Mouse (Mus musculus) forebrain, embryonic 13.5 days (tissue): ENCODE results near the gene Lrrc39. TPM values are rescaled to one million over a fixed set of nuclear protein-coding genes. Genes with fewer than 3 reads are reported as not detected.

Source experiments
- ATAC-seq: fragments of 200-750 bp; cut with Nextera tagmentation; 2 replicates; pipeline ENCODE4 v1.8.0; 2017
- H3K27ac ChIP-seq: fragments of 300-500 bp; sonication (generic); 2 replicates; pipeline ENCODE4 v1.5.1; 2015; ENCODE audit warnings: inconsistent platforms, mild to moderate bottlenecking, moderate library complexity
- H3K27me3 ChIP-seq: fragments of 300-500 bp; sonication (generic); 2 replicates; pipeline ENCODE4 v1.6.1; 2015; ENCODE audit warnings: mild to moderate bottlenecking, inconsistent platforms
- H3K36me3 ChIP-seq: fragments of 300-500 bp; sonication (generic); 2 replicates; pipeline ENCODE4 v1.6.1; 2015; ENCODE audit warnings: mild to moderate bottlenecking, inconsistent platforms; ENCODE audit not compliant: poor library complexity, severe bottlenecking
- H3K4me1 ChIP-seq: fragments of 300-500 bp; sonication (generic); 2 replicates; pipeline ENCODE4 v1.6.1; 2015; ENCODE audit warnings: inconsistent platforms
- H3K4me2 ChIP-seq: fragments of 300-500 bp; sonication (generic); 2 replicates; pipeline ENCODE4 v1.6.1; 2015; ENCODE audit warnings: inconsistent platforms, mild to moderate bottlenecking, moderate library complexity
- H3K4me3 ChIP-seq: fragments of 300-500 bp; sonication (generic); 2 replicates; pipeline ENCODE4 v1.5.1; 2015; ENCODE audit warnings: mild to moderate bottlenecking, inconsistent platforms
- H3K9ac ChIP-seq: fragments of 300-500 bp; sonication (generic); 2 replicates; pipeline ENCODE4 v1.6.1; 2015; ENCODE audit warnings: mild to moderate bottlenecking, inconsistent platforms
- H3K9me3 ChIP-seq: fragments of 300-500 bp; sonication (generic); replicated peaks from 2 replicates; pipeline ENCODE4 v1.6.1; 2016; ENCODE audit warnings: inconsistent platforms
- WGBS: fragments of 180-500 bp; shearing (Covaris S2); methylation state at CpG from one replicate; pipeline ENCODE4 v1.1.7; 2015; 5-methylcytosine and 5-hydroxymethylcytosine counted together
- polyA plus RNA-seq: library from polyadenylated mRNA; unstranded; fragments of >200 nt; fragmentation: Nextera tagmentation; extraction: Ambion mirVana; gene quantifications from 2 replicates; pipeline ENCODE4 v1.2.1, GENCODE M21; 2015

The Lrrc39 gene
- polyA plus RNA-seq, 1 experiment from 2014 or later = 0.36 TPM

DNA sequence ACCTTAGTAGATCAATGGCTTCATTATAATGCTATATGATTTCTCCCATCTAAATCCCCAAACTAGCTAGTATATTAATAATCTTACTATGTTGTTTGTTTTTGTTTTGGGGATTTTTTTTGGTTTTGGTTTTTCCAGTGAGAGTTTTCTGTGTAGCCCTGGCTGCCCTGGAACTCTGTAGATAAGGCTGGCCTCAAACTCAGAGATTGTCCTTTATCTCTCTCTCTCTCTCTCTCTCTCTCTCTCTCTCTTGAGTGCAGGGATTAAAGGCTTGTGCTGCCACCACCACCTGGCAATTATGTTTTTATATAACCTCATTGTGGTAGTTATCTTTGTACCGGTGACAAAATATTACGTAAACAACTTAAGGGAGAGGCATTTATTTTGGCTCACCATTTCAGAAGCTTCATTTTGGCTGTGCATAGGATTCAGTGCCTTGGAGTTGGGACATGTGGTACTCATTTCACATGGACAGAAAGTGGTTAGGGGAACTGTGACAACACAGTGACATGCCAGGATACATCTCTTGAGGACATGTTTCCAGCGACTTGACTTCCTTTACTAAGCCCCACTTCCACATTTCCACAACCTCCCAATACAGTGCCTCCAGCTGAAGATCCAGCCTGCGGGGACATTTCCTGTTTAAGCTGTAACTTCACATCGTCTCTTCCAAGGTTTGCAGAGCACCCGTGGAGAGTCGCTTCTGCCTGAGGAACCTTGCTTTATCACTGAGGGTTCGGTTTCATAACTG, 52.7 kb downstream of the Lrrc39 start:
- Histone ChIP-seq H3K9ac (no peak overlapping the region), H3K27ac (no peak overlapping the region), H3K27me3 (no peaks in the 10 kb centered on the region), H3K4me1 (no peaks in the 10 kb centered on the region), H3K9me3 (no peaks in the 10 kb centered on the region), H3K4me3 (no peak overlapping the region), H3K4me2 (no peak overlapping the region), H3K36me3 (peaks cover 56% of the 10 kb centered on the region)
- 92% methylated on average over 8 of the region's 8 CpGs for WGBS
- no peak for ATAC-seq

DNA sequence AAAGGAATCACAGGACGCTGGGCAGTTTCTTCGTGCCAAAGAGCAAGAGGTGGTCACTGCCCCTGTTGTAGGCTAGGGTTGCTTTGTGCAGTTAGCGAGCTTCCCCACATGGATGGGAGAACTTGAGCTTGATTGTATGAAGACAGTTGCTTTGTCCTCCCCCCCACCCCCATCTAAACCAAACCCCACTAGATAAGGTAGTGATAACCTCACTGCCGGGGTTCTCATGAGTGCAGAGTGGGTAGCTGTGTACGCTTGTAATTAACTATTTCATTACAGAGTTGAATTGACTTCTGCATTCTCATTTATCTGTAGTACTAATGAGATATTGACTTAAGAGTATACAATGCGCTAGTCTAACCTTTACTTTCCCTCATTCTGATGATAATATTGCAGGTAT, 56.1 kb downstream of the Lrrc39 start:
- Histone ChIP-seq H3K4me1 (no peaks in the 10 kb centered on the region), H3K27me3 (no peaks in the 10 kb centered on the region), H3K4me3 (no peak overlapping the region), H3K36me3 (peaks cover 67% of the 10 kb centered on the region), H3K9me3 (no peaks in the 10 kb centered on the region), H3K9ac (no peak overlapping the region), H3K27ac (no peak overlapping the region), H3K4me2 (no peak overlapping the region)
- ATAC-seq = no peak
- 78% methylated on average over 6 of the region's 6 CpGs for WGBS

DNA sequence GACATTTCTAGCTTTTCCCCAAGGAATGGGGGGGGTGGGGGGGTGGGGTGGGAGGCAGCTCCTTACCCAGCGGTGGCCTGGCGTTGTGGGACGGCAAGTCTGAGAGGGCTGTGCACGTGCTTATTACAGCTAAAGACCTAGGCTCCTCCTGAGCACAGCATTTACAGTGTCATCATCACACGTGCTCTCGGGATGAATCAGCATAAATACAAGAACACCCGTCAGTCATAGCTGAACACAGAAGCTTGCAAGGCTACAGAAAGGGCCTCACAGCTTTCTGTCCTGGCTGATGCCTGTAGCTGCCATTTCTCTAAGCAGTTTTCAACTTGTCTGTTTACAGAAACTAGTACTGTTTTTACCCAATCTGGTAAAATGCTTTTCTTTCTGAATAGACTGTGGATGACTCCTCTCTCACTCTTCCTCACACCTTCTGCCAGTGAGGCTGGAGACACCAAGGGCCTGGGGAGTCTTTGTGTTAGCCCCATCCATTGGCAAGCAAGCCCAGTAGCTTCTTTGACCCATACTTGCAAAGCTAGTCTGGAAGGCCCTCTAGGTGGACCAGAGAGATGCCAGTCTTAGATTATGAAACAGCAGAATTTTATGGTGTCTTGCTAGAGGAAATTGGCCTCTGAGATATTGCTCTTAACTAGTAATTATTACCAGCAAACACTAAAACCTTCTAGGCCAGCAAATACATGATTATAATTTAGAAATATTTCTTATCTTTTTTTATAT, 58.0 kb downstream of the Lrrc39 start:
- Histone ChIP-seq H3K36me3 (peaks cover 47% of the 10 kb centered on the region), H3K27me3 (no peaks in the 10 kb centered on the region), H3K4me3 (no peak overlapping the region), H3K4me1 (no peaks in the 10 kb centered on the region), H3K4me2 (no peak overlapping the region), H3K9ac (no peak overlapping the region), H3K27ac (no peak overlapping the region), H3K9me3 (no peaks in the 10 kb centered on the region)
- WGBS = 94% methylated on average over 7 of the region's 7 CpGs
- no peak for ATAC-seq

DNA sequence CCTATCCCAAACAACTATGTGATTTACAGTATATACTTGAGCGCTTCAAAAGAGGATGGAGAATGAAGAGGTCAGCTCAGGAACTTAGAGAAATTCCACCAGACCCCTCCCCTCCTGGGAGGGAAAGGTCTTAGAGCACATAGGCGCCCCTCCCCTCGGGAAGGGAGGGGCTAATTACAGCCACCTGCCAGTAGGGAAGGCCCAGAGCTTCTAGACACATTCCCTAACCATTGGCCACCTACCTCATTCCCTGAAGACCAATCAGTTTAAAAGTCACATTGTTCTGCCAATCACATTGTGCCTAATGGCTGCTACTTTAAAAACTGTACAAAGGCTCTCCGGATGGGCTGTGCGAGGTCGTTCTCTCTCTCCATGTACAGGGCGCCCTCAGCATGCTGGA, 59.9 kb downstream of the Lrrc39 start:
- Histone ChIP-seq H3K4me3 (no peak overlapping the region), H3K36me3 (peaks cover 49% of the 10 kb centered on the region), H3K4me1 (no peaks in the 10 kb centered on the region), H3K27me3 (no peaks in the 10 kb centered on the region), H3K4me2 (no peak overlapping the region), H3K9me3 (no peaks in the 10 kb centered on the region), H3K9ac (no peak overlapping the region), H3K27ac (no peak overlapping the region)
- no peak for ATAC-seq
- 92% methylated on average over 7 of the region's 7 CpGs for WGBS

DNA sequence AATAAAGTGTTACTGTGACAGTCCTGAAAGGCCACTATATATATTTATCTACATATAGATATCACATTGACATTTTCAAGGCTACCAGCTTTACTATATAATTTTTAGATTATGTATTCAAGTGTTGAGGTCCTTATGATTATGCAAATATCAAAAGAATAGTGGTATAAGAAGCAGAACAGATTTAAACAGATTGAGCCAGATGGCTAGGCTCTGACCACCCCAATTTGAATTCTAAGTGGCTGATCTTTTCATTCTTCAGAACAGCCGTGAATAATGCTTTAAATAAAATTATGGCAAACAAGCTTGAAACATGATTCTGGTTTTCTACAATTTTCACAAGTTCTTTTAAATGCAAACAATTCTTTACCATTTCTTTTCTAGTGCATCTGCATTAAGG, 68.7 kb downstream of the Lrrc39 start:
- 53% methylated on average over 1 of the region's 1 CpGs for WGBS
- no peak for ATAC-seq
- Histone ChIP-seq H3K4me2 (no peak overlapping the region), H3K9me3 (no peaks in the 10 kb centered on the region), H3K36me3 (peaks cover 61% of the 10 kb centered on the region), H3K9ac (no peak overlapping the region), H3K27ac (no peak overlapping the region), H3K27me3 (no peaks in the 10 kb centered on the region), H3K4me1 (no peaks in the 10 kb centered on the region), H3K4me3 (no peak overlapping the region)

Other genes starting within 250 kb of the Lrrc39 start
- gene Cdc14a, start 138.9 kb upstream of the Lrrc39 start, polyA plus RNA-seq = 11.9 and 12.5 TPM in 2 replicates
- 113 and 118 TPM in 2 replicates for gene Rtca, start 54.8 kb upstream of the Lrrc39 start, polyA plus RNA-seq
- gene Dbt, start 49.9 kb upstream of the Lrrc39 start, polyA plus RNA-seq = 12.1 and 14.0 TPM in 2 replicates
- gene Sass6, start 32.0 kb downstream of the Lrrc39 start, polyA plus RNA-seq = 28.4 and 29.7 TPM in 2 replicates
- 30.7 TPM in 2 replicates for gene Trmt13, start 51.6 kb downstream of the Lrrc39 start, polyA plus RNA-seq
- 68.5 and 72.6 TPM in 2 replicates for gene Mfsd14a, start 99.7 kb downstream of the Lrrc39 start, polyA plus RNA-seq
- 0.33 TPM in 1 of 2 replicates, not detected in the other for gene Gm43191, start 118.3 kb downstream of the Lrrc39 start, polyA plus RNA-seq
- 5.3 and 6.0 TPM in 2 replicates for gene Slc35a3, start 149.9 kb downstream of the Lrrc39 start, polyA plus RNA-seq
- gene Agl, start 245.2 kb downstream of the Lrrc39 start, polyA plus RNA-seq = 12.7 and 13.8 TPM in 2 replicates